Mouse (Mus musculus): ENCODE data around the gene Pbx4. TPM values are rescaled to one million over a fixed set of nuclear protein-coding genes. Genes with fewer than 3 reads are reported as not detected.

Gene Pbx4
- 5.2 and 6.1 TPM in 2 replicates for total RNA-seq (2012; rRNA removed)

DNA sequence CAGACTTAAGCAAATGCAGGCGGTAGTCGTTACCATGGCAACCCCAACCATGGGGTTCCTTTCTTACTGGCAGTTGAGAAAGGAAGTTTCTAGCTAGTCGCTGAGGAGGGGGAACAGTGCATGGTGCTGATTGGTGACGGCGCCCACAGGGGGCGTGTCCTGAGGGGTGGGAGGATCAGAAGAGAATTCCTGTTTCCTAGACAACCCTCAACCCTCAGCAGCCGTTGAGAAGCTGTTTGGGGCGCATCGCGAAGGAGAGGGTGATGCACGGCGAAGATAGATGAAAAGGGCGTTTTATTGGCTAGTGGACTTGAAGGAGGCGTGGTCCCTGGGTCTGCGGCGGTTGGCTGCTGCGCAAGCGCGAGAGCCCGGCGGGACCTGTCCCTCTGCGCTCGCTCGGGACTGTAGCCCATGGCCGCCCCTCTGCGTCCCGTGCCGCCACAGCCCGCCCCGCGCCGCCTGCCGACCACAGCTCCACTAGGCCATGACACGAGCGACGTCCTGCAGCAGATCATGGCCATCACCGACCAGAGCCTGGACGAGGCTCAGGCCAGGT is at the start of gene Pbx4:
Gene Pbx4, plus strand, starts transcription at position 194 of the 556 bp plus-strand sequence.
- Histone ChIP-seq H3K4me1 (ENCODE audit: control insufficient read depth in 2 of 2, insufficient read depth in 2 of 2, low read length in 2 of 2, poor library complexity in 1 of 2) (no peaks in the 10 kb centered on the region), H3K36me3 (ENCODE audit: control insufficient read depth, insufficient read depth, low read length, poor library complexity, severe bottlenecking) (peaks cover 2% of the 10 kb centered on the region; the same call in 1 of the 2 replicates), H3K9me3 (ENCODE audit: control insufficient read depth, insufficient read depth, low read depth, low read length) (no peaks in the 10 kb centered on the region), H3K4me3 (ENCODE audit: insufficient read depth in 1 of 2, low read depth in 1 of 2, low read length in 2 of 2, poor library complexity in 1 of 2, severe bottlenecking in 1 of 2) (peak within 1 kb of the TSS; percentile 75 to 90), H3K9ac (ENCODE audit: insufficient read depth, low read depth, low read length, poor library complexity, severe bottlenecking) (peak within 1 kb of the TSS; percentile 88), H3K27ac (ENCODE audit: insufficient read depth, low read depth, low read length, poor library complexity, severe bottlenecking) (no peak within 1 kb of the TSS)
- DNase-seq (ENCODE audit: low read depth, low spot score) = peak; percentile 98
- in situ Hi-C loops (cut with MboI; ENCODE audit: low sequenced_read_pairs in 2 of 2, unreplicated experiment in 2 of 2) = no loop called here
- TF ChIP-seq HCFC1 (IDR thresholded peaks at IDR 0.05; ENCODE audit: borderline replicate concordance, insufficient read depth, low read length) = no peak
- no peak for TF ChIP-seq CHD2 (IDR thresholded peaks at IDR 0.05; ENCODE audit: low read depth, low read length)
- no peak for TF ChIP-seq ZNF384 (IDR thresholded peaks at IDR 0.05; ENCODE audit: low read depth, low read length)
- TF ChIP-seq ZC3H11A (IDR thresholded peaks at IDR 0.05; ENCODE audit: borderline replicate concordance, low read depth, low read length) = no peak
- TF ChIP-seq MAFK (IDR thresholded peaks at IDR 0.05; ENCODE audit: insufficient read depth, low read depth, low read length) = no peak

DNA sequence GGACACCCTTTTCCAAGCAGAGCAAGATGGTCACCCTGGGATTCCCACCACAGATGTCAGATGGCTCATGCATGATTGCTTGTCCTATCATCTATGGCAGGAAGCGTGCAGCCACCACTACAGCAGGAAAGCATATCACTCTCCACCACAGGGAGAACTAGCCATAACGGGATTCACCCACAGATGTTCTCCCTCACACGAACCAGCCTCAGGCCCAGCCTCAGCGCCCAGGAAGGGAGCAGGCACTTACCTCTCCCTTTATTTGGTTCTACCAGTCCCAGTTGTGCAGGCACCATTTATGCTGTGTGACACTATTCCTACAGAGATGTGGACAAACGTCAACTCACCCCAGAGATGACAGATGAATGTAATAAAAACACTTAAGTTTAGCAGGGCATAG is 43.2 kb upstream of the Pbx4 start:
- in situ Hi-C loops (cut with MboI; ENCODE audit: low sequenced_read_pairs in 2 of 2, unreplicated experiment in 2 of 2) = no loop called here
- H3K27ac ChIP-seq (ENCODE audit: insufficient read depth, low read depth, low read length, poor library complexity, severe bottlenecking) = no peak overlapping the region
- H3K4me3 ChIP-seq (ENCODE audit: insufficient read depth in 1 of 2, low read depth in 1 of 2, low read length in 2 of 2, poor library complexity in 1 of 2, severe bottlenecking in 1 of 2) = no peak overlapping the region
- peaks cover 4% of the 10 kb centered on the region in 2 experiments; a peak in 1 of 4 replicates for H3K4me1 ChIP-seq (ENCODE audit: control insufficient read depth in 2 of 2, insufficient read depth in 2 of 2, low read length in 2 of 2, poor library complexity in 1 of 2)
- TF ChIP-seq CHD2 (IDR thresholded peaks at IDR 0.05; ENCODE audit: low read depth, low read length) (no peak), ZNF384 (IDR thresholded peaks at IDR 0.05; ENCODE audit: low read depth, low read length) (no peak), ZC3H11A (IDR thresholded peaks at IDR 0.05; ENCODE audit: borderline replicate concordance, low read depth, low read length) (no peak), MAFK (IDR thresholded peaks at IDR 0.05; ENCODE audit: insufficient read depth, low read depth, low read length) (no peak), HCFC1 (IDR thresholded peaks at IDR 0.05; ENCODE audit: borderline replicate concordance, insufficient read depth, low read length) (no peak)
- peaks cover 12% of the 10 kb centered on the region for H3K36me3 ChIP-seq (ENCODE audit: control insufficient read depth, insufficient read depth, low read length, poor library complexity, severe bottlenecking)
- H3K9ac ChIP-seq (ENCODE audit: insufficient read depth, low read depth, low read length, poor library complexity, severe bottlenecking) = no peak overlapping the region
- H3K9me3 ChIP-seq (ENCODE audit: control insufficient read depth, insufficient read depth, low read depth, low read length) = no peaks in the 10 kb centered on the region
- DNase-seq (ENCODE audit: low read depth, low spot score) = no peak

DNA sequence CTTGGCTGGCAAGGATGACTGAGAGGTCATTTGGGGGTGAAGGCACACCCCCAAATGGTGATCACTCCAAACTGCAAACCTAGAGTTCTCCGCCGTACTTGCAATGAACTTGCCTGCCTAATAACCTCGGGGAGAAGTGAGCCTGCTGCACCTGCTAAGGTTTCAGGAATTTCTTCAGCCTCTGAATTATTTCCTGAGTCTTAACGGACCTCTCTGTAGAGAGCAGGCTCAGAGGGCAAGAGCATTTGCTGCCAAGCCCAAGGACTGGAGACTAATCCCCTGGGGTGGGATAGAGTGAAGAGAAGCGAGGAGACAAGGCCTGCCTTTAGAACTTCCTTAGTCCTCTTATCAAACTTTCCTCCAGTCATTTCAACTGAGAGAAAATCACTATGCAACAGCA is 42.6 kb upstream of the Pbx4 start:
- no peak overlapping the region for H3K9ac ChIP-seq (ENCODE audit: insufficient read depth, low read depth, low read length, poor library complexity, severe bottlenecking)
- peak overlapping the region in 1 of 2 experiments; percentile 94; a peak in 2 of 4 replicates for H3K4me3 ChIP-seq (ENCODE audit: insufficient read depth in 1 of 2, low read depth in 1 of 2, low read length in 2 of 2, poor library complexity in 1 of 2, severe bottlenecking in 1 of 2)
- no peak for DNase-seq (ENCODE audit: low read depth, low spot score)
- in situ Hi-C loops (cut with MboI; ENCODE audit: low sequenced_read_pairs in 2 of 2, unreplicated experiment in 2 of 2) = no loop called here
- H3K9me3 ChIP-seq (ENCODE audit: control insufficient read depth, insufficient read depth, low read depth, low read length) = no peaks in the 10 kb centered on the region
- peaks cover 4% of the 10 kb centered on the region in 2 experiments; a peak in 1 of 4 replicates for H3K4me1 ChIP-seq (ENCODE audit: control insufficient read depth in 2 of 2, insufficient read depth in 2 of 2, low read length in 2 of 2, poor library complexity in 1 of 2)
- H3K36me3 ChIP-seq (ENCODE audit: control insufficient read depth, insufficient read depth, low read length, poor library complexity, severe bottlenecking) = peaks cover 17% of the 10 kb centered on the region
- TF ChIP-seq ZC3H11A (IDR thresholded peaks at IDR 0.05; ENCODE audit: borderline replicate concordance, low read depth, low read length) (no peak), CHD2 (IDR thresholded peaks at IDR 0.05; ENCODE audit: low read depth, low read length) (no peak), MAFK (IDR thresholded peaks at IDR 0.05; ENCODE audit: insufficient read depth, low read depth, low read length) (no peak), ZNF384 (IDR thresholded peaks at IDR 0.05; ENCODE audit: low read depth, low read length) (no peak), HCFC1 (IDR thresholded peaks at IDR 0.05; ENCODE audit: borderline replicate concordance, insufficient read depth, low read length) (no peak)
- H3K27ac ChIP-seq (ENCODE audit: insufficient read depth, low read depth, low read length, poor library complexity, severe bottlenecking) = no peak overlapping the region

DNA sequence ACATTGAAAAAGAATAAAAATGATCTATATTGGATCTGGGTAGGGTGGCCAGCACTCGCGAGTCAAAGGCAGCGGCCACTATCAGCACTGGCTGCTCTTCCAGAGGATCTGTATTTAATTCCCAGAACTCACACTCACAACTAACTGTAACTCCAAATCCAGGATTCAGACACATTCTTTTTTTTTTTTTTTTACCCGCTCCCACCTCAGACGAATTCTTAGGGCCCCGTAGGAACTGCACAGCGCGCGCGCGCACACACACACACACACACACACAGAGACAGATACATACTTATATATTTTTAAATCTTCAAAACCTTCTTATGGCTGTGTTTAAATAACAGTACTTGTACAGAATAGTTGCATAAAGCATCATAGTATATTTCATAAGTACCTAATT is 41.9 kb upstream of the Pbx4 start:
- no peaks in the 10 kb centered on the region for H3K9me3 ChIP-seq (ENCODE audit: control insufficient read depth, insufficient read depth, low read depth, low read length)
- peak overlapping the region; percentile 82; the same call in 1 of the 2 replicates for H3K27ac ChIP-seq (ENCODE audit: insufficient read depth, low read depth, low read length, poor library complexity, severe bottlenecking)
- peaks cover 22% of the 10 kb centered on the region for H3K36me3 ChIP-seq (ENCODE audit: control insufficient read depth, insufficient read depth, low read length, poor library complexity, severe bottlenecking)
- TF ChIP-seq HCFC1 (IDR thresholded peaks at IDR 0.05; ENCODE audit: borderline replicate concordance, insufficient read depth, low read length) = no peak
- TF ChIP-seq ZNF384 (IDR thresholded peaks at IDR 0.05; ENCODE audit: low read depth, low read length) = peak; percentile 63; the same call in 1 of the 2 replicates
- no peak for TF ChIP-seq ZC3H11A (IDR thresholded peaks at IDR 0.05; ENCODE audit: borderline replicate concordance, low read depth, low read length)
- TF ChIP-seq MAFK (IDR thresholded peaks at IDR 0.05; ENCODE audit: insufficient read depth, low read depth, low read length) = no peak
- peaks cover 4% of the 10 kb centered on the region in 2 experiments; a peak in 1 of 4 replicates for H3K4me1 ChIP-seq (ENCODE audit: control insufficient read depth in 2 of 2, insufficient read depth in 2 of 2, low read length in 2 of 2, poor library complexity in 1 of 2)
- peak overlapping the region; percentile 93 to 94; a peak in 3 of 4 replicates for H3K4me3 ChIP-seq (ENCODE audit: insufficient read depth in 1 of 2, low read depth in 1 of 2, low read length in 2 of 2, poor library complexity in 1 of 2, severe bottlenecking in 1 of 2)
- in situ Hi-C loops (cut with MboI; ENCODE audit: low sequenced_read_pairs in 2 of 2, unreplicated experiment in 2 of 2) = no loop called here
- no peak for DNase-seq (ENCODE audit: low read depth, low spot score)
- H3K9ac ChIP-seq (ENCODE audit: insufficient read depth, low read depth, low read length, poor library complexity, severe bottlenecking) = peak overlapping the region; percentile 57; the same call in 1 of the 2 replicates
